Mouse (Mus musculus) megakaryocyte, embryonic 14.5 days (primary cell): ENCODE data around the gene Jag2. TPM values are rescaled to one million over a fixed set of nuclear protein-coding genes. Genes with fewer than 3 reads are reported as not detected.
A peak's percentile ranks its signal among the peaks of the same experiment; 100 is the strongest.

Source experiments
- H3K27me3 ChIP-seq: replicated peaks from 2 replicates; pipeline ENCODE3; 2012; ENCODE audit warnings: inconsistent platforms
- H3K36me3 ChIP-seq: replicated peaks from 2 replicates; pipeline ENCODE3; 2012; ENCODE audit warnings: low read length, inconsistent platforms, mixed read lengths
- H3K4me1 ChIP-seq: 2 replicates; pipeline ENCODE4 v1.6.1; 2012; ENCODE audit warnings: inconsistent platforms
- H3K4me3 ChIP-seq: replicated peaks from 2 replicates; pipeline ENCODE3; 2012; ENCODE audit warnings: moderate library complexity, mild to moderate bottlenecking, inconsistent platforms
- H3K9me3 ChIP-seq: 2 replicates; pipeline ENCODE4 v1.6.1; 2012; ENCODE audit warnings: inconsistent platforms
- FLI1 ChIP-seq: IDR thresholded peaks from 2 replicates; pipeline ENCODE4 v1.6.1; 2012; ENCODE audit warnings: low read length, inconsistent platforms, mixed read lengths
- GATA1 ChIP-seq: IDR thresholded peaks from 3 replicates; pipeline ENCODE4 v1.6.1; 2012; ENCODE audit warnings: mixed read lengths, low read length, inconsistent platforms, borderline replicate concordance
- polyA plus RNA-seq: library from polyadenylated mRNA; stranded (reverse); fragments of >175 nt; gene quantifications from 2 replicates; pipeline ENCODE4 v1.2.3, GENCODE M21; 2012; ENCODE audit warnings: low replicate concordance; ENCODE audit not compliant: insufficient read depth

Jag2 gene
- polyA plus RNA-seq, 1 experiment, result 4.8 TPM

- peaks cover 28% of the 10 kb centered on the region for H3K27me3 ChIP-seq
- peaks cover 97% of the 10 kb centered on the region for H3K36me3 ChIP-seq
- H3K4me1 ChIP-seq, result peaks cover 71% of the 10 kb centered on the region
- TF ChIP-seq FLI1, result no peak
- TF ChIP-seq GATA1, result no peak
- H3K4me3 ChIP-seq, result no peak overlapping the region
- no peaks in the 10 kb centered on the region for H3K9me3 ChIP-seq
Measured at GRCm38 (mm10) chr12:112911701-112912100, 17.9 kb downstream of the Jag2 start.

DNA sequence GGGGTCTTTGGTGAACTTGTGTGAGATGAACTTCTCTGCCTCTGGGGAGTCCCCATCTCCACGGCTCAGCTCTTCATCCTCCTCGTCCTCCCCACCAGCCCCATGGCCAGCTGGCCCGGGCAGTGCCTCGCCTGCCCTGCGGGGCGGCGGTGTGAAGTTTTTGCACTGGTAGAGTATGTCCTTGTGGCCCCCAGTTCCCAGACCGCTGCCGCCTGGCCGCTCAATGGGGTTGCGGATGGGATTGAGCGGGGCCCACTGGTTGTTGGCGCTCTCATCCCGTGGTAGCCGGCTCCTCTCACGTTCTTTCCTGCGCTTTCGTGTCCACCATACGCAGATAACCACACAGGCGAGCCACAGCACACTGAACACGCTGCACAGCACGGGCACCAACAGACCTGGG lies 20.6 kb downstream of the Jag2 start:
- Histone ChIP-seq H3K36me3 (peaks cover 90% of the 10 kb centered on the region), H3K4me3 (no peak overlapping the region), H3K9me3 (no peaks in the 10 kb centered on the region), H3K27me3 (peaks cover 51% of the 10 kb centered on the region), H3K4me1 (peaks cover 68% of the 10 kb centered on the region)
- TF ChIP-seq FLI1 (no peak), GATA1 (no peak)

- peaks cover 64% of the 10 kb centered on the region for H3K27me3 ChIP-seq
- peak overlapping the region; percentile 72 for H3K4me3 ChIP-seq
- TF ChIP-seq GATA1, result no peak
- TF ChIP-seq FLI1, result no peak
- no peaks in the 10 kb centered on the region for H3K9me3 ChIP-seq
- H3K4me1 ChIP-seq, result peaks cover 42% of the 10 kb centered on the region
- peaks cover 50% of the 10 kb centered on the region for H3K36me3 ChIP-seq
Measured at GRCm38 (mm10) chr12:112905001-112905400, 24.6 kb downstream of the Jag2 start.

DNA sequence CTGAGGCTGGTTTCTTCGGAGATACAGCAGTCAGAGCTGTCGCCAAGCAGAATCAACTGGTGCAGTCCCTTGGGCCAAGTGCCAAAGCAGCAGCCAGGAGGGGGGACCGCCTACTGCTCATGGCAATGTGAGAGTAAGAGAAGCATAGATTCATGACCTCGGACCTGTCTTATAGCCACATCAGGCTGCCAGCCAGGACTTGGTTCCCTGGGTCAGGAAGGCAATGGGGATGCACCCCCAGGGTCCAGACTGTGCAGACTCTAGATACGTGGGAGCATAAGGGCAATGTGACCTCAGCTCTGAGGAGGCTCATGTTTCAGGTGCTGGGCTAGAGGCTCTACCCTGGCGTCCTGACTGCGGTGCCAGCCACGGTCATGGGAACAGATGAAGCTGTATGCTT lies 25.6 kb downstream of the Jag2 start:
- H3K27me3 ChIP-seq, result peaks cover 61% of the 10 kb centered on the region
- TF ChIP-seq GATA1 (no peak), FLI1 (no peak)
- no peaks in the 10 kb centered on the region for H3K9me3 ChIP-seq
- no peak overlapping the region for H3K4me3 ChIP-seq
- H3K4me1 ChIP-seq, result peaks cover 34% of the 10 kb centered on the region
- peaks cover 40% of the 10 kb centered on the region for H3K36me3 ChIP-seq

DNA sequence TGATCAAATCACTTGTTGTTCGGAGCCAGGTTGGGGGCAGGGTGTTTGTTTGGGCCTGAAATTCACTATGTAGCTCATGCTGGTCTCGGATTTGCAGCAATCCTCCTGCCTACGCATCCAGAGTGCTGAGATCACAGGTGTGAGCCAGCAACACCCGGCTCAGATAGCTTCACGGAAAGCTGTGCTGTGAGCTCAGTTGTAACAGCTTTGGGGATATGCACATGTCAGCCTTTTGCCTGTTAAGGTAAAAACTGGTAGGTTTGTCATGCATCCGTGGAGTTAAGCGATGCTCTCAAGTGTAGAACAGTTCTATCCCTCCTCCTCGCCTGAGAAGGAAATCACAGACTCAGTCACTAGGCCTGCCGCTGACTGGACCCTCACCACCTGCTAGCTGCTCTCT lies 28.9 kb downstream of the Jag2 start:
- TF ChIP-seq FLI1, result no peak
- no peak for TF ChIP-seq GATA1
- H3K9me3 ChIP-seq, result no peaks in the 10 kb centered on the region
- H3K27me3 ChIP-seq, result peaks cover 63% of the 10 kb centered on the region
- peaks cover 47% of the 10 kb centered on the region for H3K4me1 ChIP-seq
- H3K4me3 ChIP-seq, result no peak overlapping the region
- H3K36me3 ChIP-seq, result peaks cover 11% of the 10 kb centered on the region

DNA sequence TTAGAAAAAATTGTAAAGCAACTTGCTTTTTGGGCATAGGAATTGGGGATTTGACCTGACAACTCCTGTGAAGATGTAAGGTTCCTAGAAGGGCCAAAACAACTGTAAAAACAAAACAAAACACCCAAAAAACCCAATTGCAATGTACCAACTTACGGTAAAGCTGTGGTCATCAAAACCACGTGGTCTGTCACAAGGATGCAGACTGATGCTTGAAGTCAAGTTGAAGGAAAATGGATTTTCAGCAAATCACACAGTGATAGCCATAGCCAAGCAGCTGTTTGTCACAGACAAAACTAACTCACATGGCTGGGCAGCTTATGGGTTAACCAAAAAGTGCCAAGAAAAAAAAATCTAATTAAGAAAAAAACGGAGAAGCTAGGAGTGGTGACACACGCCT lies 30.6 kb downstream of the Jag2 start:
- Histone ChIP-seq H3K27me3 (peaks cover 62% of the 10 kb centered on the region), H3K4me1 (peaks cover 47% of the 10 kb centered on the region), H3K36me3 (peaks cover under 1% of the 10 kb centered on the region), H3K4me3 (no peak overlapping the region), H3K9me3 (no peaks in the 10 kb centered on the region)
- TF ChIP-seq FLI1, result no peak
- no peak for TF ChIP-seq GATA1

DNA sequence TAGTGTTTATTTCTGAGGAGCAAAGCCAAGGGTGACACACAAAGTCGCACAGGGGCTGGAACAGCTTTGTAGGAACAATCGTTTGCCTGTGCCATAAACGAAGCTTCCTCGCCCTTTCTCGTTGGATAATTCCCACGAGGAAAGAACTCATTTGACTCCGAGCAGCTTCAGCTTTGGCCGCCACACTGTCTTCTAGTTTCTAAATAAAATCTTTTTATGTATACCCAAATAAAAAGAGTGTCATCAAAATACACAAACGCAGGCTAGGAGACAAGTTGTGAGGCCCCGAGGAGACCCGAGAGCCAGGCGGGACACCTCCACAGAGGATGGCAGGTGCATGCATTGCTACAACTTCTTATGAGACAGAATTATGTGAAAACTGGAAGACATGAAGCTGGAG lies 31.2 kb downstream of the Jag2 start:
- peaks cover 60% of the 10 kb centered on the region for H3K27me3 ChIP-seq

DNA sequence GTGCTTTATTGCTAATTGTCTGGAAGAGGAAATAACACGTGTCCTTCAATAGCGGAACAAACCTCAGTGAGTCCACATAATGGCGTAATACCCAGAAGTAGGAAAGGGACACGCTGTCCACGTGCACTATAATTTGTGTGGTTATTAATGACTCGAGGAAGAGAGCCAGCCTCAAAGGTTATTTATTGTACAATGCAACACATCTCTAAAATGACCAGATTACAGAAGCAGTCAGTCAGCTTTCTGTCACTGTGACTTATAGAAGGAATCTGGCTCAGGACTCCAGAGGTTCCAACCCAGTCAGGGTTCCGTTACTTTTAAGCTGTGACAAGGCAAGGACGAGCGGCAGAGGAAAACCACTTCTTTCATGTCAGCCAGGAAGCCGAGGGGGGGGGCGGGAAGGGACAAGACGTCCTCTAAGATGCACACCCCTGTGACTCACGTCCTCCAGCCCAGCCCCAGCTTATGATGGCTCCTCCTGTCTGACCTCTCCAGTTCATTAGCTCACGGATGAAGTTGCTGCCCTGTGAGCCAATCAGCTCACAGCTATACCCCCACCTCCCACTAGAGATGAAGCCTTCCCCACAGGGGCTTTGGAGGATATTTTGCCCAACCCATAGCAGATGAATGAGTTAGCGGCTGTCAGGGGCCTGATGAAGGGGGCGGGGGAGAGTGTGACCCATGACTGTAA lies 31.9 kb downstream of the Jag2 start:
- H3K4me1 ChIP-seq, result peaks cover 45% of the 10 kb centered on the region
- H3K9me3 ChIP-seq, result no peaks in the 10 kb centered on the region
- H3K27me3 ChIP-seq, result peaks cover 60% of the 10 kb centered on the region
- TF ChIP-seq GATA1 (no peak), FLI1 (no peak)
- no peaks in the 10 kb centered on the region for H3K36me3 ChIP-seq
- H3K4me3 ChIP-seq, result peak overlapping the region; percentile 25

More for the DNA sequence above, 31.2 kb downstream of the Jag2 start:
- TF ChIP-seq GATA1 (no peak), FLI1 (no peak)
- H3K4me1 ChIP-seq, result peaks cover 45% of the 10 kb centered on the region
- H3K9me3 ChIP-seq, result no peaks in the 10 kb centered on the region
- H3K36me3 ChIP-seq, result no peaks in the 10 kb centered on the region
- H3K4me3 ChIP-seq, result no peak overlapping the region

DNA sequence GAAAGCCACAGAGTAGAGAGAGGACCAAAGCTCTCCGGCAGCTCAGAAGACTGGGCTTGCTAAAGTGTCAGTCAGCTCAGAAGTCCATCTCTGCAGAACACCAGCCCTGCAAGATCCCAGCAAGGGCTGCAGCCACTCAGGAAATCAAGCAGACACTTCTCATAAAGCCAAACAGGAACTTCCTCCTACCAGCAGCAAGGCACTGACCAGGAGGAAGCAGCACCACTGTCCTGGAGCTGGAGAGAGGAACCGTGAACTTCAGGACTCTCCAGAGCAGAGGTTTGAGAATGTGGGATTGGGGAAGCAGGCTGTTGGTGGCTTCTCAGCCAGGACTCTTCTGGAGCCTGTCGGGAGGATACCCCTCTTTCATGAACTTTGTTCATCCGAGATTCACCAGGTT lies 34.6 kb downstream of the Jag2 start:
- TF ChIP-seq GATA1 (no peak), FLI1 (no peak)
- peaks cover 45% of the 10 kb centered on the region for H3K4me1 ChIP-seq
- no peaks in the 10 kb centered on the region for H3K9me3 ChIP-seq
- peak overlapping the region; percentile 74 for H3K4me3 ChIP-seq
- peaks cover 54% of the 10 kb centered on the region for H3K27me3 ChIP-seq
- no peaks in the 10 kb centered on the region for H3K36me3 ChIP-seq

DNA sequence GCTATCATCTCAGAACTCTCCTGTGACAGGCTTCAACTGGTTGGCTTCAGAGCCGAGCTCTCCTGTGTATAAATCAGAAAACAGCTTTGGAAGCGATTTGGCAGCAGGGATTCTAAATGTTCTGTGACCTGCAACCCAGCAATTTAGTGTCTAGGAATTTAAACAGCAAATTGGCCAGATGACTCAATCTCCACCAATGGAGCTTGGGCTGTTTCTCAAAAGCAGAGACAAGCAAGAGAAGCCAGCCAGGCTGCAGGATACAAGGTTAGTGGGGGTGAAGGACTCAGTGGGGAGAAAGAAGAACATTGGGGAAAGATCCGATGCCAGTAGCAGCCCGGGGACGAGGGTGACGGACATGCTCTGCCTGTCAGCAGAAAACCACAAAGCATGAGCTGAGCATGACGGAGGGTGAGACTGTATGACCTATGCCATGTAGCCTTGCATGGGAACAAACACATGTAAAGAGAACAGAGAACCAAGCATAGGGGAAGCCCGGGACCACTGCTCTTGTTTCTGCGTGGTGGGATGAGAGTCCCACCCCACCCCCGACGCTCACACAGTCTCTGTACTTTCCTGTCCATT lies 35.2 kb downstream of the Jag2 start:
- peak overlapping the region; percentile 82 for H3K4me3 ChIP-seq
- peaks cover 54% of the 10 kb centered on the region for H3K27me3 ChIP-seq
- peaks cover 45% of the 10 kb centered on the region for H3K4me1 ChIP-seq
- no peaks in the 10 kb centered on the region for H3K9me3 ChIP-seq
- no peaks in the 10 kb centered on the region for H3K36me3 ChIP-seq
- TF ChIP-seq FLI1 (no peak), GATA1 (no peak)

DNA sequence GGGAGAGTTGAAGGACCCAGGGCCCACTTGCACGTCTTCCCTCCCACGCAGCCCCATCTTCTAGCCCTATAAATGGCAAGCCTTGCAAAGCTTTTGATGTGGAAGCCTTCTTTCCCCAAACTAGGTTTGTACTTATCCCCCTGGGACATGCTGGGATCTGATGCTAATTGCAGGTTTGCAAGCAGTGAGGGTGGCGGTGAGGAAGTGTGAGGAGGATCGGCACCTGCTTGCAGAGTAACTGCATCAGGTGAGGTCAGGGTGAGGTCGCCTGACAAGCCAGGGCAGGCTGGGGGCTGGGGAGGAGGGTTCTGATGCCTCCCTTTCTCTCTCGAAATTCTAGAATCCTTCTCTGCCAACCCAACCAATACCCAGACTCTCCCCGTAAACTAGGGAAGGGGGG lies 44.1 kb downstream of the Jag2 start:
- Histone ChIP-seq H3K36me3 (no peaks in the 10 kb centered on the region), H3K9me3 (peaks cover 12% of the 10 kb centered on the region), H3K4me1 (peaks cover 9% of the 10 kb centered on the region), H3K4me3 (no peak overlapping the region), H3K27me3 (peaks cover 44% of the 10 kb centered on the region)
- TF ChIP-seq FLI1, result no peak
